Mouse (Mus musculus) layer of hippocampus, postnatal 14 days (tissue): Measurements from ENCODE around the gene Asb15. TPM values are rescaled to one million over a fixed set of nuclear protein-coding genes. Genes with fewer than 3 reads are reported as not detected.

Source experiments
- DNase-seq, 2 experiments: peaks; one replicate each; pipeline ENCODE4 v3.0.0; 2021 to 2022; ENCODE audit warnings: low spot score in 2 of 2, mixed read lengths in 1 of 2
- total RNA-seq, 2 experiments: library from RNA; stranded (reverse); gene quantifications; 2 replicates each; pipeline ENCODE4 v1.2.3; 2021

Asb15 gene
- total RNA-seq, 2 experiments from 2014 or later = not detected

DNA sequence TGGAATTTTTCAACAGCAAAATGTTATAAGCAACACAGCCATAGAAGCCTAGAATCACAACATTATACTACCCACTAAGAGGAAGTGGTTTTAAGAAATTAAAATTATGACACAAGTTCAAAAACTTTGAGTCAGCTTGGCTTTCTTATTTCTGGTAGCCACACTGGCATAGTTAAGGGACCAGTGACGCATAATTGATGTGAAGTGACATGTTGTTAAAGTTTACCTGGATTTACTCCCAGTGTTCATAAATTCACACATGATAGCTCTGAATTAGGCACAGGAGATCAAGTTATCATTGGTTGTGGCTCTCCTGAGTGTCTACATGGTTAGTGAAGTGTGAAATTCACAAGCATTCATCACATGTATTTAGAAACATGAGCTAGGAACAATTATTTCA is 36.9 kb downstream of the Asb15 start:
- no peak for DNase-seq

DNA sequence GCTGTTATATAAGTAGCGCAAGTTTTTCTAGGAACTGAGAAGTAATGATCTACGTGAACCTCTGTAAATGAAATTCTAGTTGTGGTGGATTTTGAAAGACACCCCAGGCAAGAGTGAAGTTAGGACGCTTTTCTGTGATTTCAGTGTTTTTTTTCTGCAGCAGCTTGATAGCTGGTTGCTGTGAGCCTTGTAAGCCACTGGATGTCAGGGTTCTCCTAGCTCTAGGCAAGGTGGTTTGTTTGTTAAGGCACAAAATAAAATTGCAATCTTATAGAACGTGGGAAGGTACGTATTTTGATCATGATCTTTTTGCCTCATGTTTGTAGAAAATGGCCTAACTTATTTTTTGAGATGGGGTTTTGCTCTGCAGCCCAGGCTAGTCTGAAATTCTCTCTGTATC is 41.0 kb downstream of the Asb15 start:
- no peak for DNase-seq

DNA sequence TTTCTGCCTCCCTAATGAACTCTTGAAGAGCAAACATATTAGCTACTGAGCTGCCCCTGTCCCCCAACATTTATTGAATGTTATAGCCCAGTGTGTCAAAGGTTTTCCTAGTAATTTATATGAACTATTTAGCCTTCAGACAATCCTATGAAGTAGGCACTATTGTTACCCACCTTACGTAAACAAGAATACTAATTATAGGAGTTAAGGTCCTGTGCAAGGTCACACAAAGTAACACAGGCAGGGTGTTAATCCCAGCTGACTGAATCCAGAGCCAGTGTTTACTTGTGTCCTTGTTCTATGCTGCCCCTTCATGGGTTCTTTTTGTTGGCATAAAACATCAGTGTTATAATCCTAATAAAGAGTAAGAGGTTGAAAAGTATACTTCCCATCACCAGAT is 41.8 kb downstream of the Asb15 start:
- no peak for DNase-seq

DNA sequence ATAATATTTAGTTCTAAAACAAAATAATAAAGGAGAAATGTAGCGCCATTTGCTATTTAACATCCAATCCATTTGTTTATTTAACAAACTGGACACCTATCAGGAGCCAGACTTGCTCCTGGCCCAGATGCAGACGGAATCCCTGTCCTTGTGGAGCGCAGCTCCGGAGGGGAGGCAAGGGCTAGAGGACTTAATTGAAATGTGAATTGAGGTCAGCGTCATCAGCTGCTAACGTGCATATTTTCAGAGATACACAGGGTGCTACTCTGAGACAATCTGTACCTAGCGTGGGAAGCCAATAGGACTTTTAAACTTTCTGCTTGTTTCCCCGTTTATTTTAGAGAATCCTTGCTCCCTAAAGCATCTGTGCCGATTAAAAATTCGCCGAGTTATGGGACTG is 42.3 kb downstream of the Asb15 start:
- DNase-seq = no peak

DNA sequence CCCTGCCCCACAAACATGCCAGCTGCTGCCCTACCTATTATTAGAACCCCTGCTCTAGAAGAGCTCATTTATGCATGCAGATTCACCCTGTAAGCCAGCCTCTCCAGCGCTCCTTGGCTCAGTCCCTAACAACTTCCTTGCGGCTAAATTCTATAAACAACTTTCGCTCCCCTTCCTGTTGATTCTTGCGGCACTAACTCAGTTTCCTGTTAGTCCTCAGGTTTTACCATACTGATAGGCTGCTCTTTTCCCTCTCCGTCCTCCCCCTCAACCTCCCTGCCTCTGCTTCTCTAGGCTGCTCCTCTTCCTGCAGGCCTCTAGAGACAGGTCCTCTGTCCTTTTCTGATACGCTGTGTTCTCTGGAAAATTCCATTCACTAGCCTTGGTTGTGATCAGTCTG is 43.2 kb downstream of the Asb15 start:
- no peak for DNase-seq

DNA sequence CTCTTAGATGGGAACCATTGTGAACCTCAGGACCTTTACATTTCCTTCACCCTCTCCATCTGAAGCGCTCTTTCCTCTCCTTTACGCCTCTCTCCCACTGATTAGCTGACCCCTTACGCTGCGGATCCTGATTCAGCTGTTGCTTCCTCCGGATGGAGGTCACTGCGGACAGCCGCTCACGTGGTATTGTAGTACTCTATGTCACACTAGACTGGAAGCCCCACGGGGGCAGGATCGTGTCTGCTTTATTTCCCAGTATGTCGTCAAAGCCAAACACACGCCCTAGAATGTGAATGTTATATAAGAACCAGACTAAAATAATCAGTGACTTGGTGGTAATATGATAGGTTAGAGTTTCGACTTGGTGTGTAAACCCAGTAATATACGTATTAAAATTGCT is 44.5 kb downstream of the Asb15 start:
- no peak for DNase-seq

DNA sequence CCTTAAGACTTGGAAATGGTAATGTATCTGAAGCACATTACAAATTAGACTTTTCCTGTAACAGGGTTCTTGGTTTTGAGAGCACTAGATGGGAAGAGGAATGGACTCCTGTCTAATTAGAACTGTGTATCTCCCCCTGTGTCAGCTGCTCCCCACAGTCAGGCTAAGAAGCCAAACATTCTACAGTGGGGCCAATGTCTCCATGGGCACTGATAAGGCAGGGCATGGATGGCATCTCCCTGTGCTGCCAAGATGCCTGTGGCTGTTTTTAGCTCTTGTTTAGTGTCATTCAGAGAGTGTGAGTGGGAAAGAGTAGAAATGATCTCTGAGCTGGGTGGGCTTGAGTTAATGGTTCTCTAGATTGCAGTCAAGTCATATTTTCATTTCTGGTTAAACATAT is 45.4 kb downstream of the Asb15 start:
- no peak for DNase-seq

DNA sequence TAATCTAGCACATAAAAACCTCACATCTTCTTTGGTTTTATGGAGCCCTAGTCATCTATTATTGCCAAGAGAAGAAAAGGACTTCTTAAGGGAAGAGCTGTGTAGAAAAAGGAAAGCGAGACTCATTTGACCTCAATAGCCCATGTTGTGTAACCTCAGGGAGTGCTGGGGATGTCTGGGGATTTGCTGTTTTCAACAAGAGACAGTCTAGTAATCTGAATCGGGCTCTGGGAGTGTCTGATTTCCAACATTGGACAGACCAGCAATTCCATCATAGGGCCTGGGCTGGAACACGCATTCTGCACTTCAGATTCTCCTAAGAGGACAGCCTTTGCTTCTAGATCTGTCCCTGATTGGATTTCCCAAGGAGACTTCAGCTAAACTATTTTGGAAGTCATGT is 55.5 kb downstream of the Asb15 start:
- no peak for DNase-seq

DNA sequence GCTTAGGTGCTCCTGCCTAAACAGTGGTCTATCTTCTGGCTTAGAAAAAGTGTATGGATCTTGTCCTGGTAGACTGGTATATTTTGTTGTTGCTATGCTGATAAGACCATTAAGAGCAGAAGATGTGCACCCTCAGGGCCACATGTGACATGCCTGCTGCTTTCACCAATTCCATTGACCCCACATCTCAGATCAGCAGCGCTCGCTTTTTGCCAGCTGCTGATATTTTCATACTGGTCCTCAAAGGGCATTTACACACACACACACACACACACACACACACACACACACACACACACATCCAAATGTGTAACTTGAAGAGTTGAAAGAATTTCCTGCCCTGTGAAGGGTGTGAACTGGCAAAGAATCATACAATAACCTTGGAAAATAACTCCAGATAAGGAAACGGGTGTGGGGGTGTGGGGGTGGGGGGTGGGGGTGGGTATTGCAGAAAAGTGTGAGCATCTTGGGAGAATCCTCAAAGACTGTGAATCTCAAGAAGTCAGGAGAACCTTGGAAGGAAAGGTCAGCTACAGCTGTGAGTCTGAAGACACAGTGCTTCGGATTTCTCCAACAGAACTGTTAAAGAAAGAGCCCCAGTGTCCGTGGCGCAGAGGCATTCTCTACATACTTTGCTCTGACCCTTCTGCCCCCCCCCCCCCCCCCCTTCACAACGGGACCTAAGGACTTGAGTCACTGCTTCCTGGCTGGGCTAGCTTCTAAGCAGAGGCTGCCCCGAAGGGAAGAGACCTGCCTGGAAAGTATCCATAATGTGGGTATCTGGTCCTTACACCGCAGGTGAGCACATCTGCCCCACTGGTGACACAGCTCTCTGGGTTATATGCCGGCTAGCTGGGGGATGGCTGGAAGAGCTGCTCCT is 57.7 kb downstream of the Asb15 start:
- DNase-seq = no peak

DNA sequence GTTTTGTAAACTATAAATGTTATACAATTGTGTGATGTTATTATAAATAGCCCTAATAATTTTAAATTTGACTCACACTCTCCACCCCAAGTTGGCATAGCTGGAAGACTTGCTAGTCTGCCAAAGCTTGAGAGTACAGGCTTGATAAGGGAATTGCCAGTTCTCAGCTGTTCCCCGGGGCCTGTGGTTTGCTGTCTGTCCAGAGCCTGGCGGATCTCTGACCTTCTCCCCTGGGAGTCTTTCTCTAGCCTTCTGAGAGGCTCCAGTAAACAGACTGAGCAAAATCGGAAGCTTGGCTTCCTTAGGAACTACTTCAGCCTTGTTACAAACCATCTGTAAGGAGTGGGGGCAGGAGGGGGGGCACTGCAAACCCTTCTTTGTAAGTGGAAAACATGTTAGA is 58.9 kb downstream of the Asb15 start:
- DNase-seq = peak in 1 of 2 experiments; percentile 21

DNA sequence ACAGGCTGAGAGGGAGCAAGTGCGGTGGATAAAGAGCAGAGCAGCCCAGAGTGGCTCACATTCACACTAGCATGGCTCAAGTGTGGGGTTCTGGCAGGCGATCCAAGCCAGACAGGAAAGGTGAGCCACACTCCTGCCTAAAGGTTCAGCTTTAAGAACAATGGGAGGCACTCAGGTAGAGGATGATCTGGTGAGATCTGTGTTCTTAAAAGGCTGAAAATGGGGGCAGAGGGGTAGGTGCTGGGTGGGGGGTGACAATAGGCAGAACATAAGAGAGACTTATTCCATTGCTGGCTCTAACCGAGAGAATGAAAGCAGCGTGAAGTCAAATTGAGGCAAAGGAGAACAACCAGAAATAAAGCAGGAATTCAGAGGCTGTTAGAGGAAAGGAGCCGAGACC is 62.3 kb downstream of the Asb15 start:
- DNase-seq = no peak

DNA sequence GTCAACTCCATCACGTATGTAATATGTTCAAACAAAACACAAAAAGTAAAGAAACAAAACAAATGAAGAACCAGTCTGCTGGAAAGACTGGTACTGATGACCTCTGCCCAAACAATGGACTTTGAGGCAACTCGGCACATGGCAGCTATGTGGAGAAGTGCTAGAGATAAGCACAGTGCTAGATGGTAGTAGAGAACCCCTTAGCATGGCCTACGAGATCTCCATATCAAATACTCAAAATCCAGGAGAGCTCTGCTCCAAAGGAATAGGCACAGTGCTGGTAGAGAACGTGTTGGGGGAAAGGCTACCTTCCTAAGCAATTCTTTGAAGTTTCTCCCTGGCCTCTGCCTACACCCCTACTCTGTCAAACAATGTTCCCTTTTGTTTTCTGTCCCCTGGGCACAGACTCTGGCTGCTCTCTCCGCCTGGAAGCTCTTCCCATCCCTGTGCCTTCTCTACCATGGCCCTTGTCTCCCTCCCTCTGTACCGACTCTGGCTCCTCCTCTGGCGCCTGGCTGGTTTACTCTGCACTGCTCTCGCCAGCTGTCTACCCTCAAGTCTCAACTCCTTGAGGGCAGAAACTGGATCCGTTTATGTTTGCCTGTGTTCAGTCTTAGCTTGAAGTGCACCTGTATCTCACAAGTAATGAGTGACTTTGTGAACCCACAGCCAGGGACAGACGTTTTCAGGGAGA is 63.7 kb downstream of the Asb15 start:
- no peak for DNase-seq

DNA sequence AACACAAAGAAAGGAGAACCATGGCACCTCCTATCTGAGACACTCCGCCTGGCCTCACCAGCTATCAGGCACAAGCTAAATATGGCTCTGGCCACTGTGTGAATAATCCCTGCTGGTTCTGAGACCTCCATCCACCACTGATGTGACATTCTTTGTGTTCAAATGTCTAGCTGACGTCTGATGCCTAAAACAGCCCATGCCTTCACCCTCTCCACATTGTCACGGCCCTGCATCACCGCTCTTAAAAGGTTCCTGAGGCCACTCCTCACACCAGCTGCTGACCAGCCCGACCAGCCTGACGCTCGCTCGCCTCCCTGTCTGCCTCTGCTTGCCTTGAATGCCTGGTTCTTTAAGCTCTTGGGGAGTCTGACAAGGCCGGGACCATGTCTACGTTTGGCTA is 69.6 kb downstream of the Asb15 start, which contains the start of gene Lmod2:
Lmod2 (plus strand) TSS at position 263 of the 400 bp plus-strand sequence.
- no peak for DNase-seq

DNA sequence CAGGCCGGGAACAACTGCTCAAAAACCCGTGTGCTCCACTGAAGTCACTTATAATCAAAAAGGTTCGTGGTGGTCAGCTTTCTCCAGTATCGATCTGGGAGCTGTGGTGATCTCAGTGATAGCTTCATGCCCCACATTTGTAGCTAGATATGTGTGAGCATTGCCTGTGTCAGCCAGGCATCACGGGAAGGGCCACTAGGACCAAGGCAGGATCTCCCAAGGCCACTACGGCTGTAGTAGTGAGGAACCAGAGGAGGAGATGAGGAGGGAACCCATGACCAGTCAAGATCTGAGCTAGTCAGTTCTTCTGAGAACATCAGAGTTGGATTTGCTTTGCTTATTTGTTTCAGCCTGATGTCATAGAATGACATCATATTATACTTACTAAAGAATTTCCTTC is 71.2 kb downstream of the Asb15 start:
- no peak for DNase-seq

DNA sequence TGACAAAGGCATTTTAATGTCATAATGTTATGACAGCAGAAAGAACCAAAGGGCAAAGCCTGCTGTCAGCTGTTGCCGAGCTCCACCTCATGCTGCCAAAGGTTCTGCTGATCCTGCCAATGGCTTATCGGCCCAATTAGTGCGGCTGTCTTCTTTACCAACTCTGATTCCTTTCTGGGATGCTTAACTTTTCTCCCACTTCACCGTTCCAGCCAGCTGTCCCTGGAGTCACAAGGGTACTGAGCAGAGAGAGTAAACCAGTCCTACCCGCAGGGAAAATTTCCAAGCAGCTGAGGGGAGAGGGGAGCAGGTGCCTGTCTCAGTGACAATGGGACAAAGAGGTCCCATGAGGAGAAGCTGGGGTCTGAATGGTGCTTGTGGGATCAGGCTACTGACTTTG is 71.7 kb downstream of the Asb15 start:
- DNase-seq = no peak

DNA sequence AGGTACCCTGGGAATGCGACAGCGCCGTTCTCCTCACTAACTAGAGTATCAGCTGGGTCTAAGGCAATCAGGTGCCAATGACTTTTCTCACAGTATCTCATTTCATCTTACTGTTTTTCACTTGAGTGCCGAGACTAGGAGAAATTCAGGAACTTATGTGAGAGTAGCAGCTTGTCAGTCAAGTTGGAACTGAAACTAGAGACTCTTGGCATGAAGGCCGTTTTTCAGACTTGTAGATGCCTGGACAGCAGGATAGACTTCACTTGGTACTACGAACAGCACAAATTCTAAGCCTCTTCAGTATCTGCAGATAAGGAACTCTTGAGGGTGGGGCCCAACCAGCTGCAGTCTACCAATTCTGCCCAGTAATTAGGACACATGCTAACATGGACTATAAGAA is 72.2 kb downstream of the Asb15 start:
- no peak for DNase-seq

DNA sequence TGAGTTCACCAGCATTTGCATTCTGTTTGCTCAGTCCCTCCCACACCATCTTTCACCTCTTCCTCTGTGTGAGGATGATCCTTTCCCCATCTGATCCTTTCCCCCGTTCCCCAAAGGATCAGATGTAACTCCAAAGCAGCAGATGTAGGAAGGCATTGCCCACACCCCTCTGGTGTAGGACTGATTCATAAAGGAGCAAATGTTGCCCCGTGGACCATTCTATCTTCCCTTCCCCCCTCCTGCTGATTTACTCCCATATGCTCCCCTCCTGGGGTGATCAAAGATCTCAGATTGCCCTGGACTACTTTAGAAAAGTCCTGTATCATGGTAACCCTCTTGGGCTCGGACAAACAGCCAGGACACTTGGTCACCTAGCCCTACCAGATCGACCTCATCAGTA is 72.8 kb downstream of the Asb15 start:
- no peak for DNase-seq

DNA sequence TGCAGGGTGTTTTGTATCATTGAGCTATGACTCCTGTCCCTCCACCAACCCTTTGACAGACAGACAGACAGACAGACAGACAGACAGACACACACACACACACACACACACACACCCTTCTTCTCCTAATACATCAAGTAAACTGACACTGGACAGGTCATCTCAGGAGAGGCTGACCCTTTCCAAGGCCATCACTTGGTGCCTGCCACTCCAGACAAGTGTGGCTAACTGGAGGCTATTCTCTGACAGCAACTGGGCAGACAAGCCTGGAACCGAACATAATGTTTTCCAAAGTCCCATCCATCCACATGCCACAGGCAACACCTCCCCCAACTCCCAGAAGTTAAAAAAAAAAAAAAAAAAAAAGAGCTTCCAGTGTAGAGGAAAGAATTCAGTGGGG is 73.7 kb downstream of the Asb15 start:
- DNase-seq = no peak

DNA sequence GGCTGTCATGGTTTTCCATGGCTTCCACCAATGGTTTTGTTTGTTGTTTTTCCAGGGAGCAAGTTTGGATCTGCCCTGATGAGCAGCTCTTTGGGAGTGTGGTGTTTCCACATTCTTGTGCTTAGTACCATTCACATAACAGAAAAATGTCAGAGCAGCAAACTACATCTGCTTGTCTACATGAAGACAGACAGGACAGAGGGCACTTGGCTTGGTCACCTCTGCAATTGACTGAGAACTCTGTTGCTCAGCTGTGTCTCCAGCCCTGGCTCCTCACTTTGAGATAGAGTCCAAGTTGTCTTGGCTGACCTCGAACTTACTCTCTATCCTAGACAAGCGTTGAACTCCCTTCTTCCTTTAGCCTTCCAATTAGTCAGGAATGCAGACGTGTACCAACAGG is 74.4 kb downstream of the Asb15 start:
- no peak for DNase-seq

DNA sequence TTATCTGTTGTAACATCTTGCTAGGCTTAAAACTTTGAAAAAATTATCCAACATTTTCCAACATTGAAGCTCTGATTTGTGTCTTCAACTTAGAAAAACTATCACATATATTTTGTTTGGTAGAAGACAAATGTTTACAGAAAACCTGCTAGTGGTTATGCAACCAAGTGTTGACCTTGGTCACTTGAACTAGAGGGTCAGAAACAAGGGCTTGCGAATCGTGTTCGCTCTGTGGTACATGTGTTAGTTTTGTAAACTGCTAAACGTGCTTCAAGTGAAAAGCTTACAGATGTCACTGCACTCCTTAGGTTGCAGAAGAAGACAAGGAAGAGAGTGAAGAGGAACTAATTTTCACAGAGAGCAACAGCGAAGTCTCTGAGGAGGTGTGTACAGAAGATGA is 75.0 kb downstream of the Asb15 start:
- no peak for DNase-seq

DNA sequence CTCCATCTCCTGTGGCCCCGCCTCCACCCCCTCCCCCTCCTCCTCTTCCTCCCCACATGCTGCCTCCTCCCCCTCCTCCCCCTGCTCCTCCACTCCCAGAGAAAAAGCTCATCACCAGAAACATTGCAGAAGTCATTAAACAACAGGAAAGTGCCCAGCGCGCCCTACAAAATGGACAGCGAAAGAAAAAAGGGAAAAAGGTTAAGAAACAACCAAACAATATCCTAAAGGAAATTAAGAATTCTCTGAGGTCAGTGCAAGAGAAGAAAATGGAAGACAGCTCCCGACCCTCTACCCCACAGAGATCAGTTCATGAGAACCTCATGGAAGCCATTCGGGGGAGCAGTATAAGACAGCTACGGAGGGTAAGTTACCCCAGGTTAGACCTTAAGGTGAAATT is 76.3 kb downstream of the Asb15 start:
- no peak for DNase-seq

DNA sequence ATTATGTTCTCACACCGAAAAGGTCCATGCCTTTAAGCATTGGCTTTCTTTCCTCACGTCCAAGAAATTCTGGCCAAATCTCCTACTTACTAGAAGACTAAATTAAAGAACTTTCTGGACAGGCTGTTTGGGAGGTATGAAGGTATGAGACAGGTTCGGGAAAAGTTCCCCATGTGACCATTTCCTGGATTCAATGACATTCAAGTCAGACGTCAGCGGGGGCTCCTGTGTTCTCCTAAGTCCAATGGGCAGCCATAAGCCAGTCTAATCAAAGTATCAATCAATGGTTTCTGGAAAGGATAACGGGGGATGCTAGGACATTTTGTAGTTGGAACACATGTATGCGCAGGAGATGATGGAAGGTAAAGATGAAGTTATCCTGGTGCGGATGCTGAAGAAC is 77.7 kb downstream of the Asb15 start:
- DNase-seq = no peak

DNA sequence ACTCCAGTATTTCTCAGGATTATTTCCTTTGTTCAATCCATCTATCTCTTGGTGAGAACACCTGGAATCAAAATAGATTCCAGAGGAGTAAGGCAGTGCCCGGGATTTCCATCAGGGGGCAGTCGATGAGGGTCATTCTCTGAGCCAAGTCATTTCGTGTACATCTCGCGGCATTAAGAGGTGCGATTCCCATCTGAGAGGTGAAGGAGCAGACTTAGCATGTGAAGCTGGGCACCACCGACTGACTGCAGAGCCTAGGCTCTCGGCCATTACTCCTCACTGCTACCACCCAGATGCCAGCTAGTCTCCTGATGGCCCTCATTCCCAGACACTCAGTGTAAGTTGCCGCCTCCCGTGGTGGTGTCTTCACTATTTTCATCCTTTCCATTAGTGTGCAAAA is 78.6 kb downstream of the Asb15 start:
- DNase-seq = no peak
